Mouse (Mus musculus): ENCODE measurements around the gene Cd24a.

Gene Cd24a

DNA sequence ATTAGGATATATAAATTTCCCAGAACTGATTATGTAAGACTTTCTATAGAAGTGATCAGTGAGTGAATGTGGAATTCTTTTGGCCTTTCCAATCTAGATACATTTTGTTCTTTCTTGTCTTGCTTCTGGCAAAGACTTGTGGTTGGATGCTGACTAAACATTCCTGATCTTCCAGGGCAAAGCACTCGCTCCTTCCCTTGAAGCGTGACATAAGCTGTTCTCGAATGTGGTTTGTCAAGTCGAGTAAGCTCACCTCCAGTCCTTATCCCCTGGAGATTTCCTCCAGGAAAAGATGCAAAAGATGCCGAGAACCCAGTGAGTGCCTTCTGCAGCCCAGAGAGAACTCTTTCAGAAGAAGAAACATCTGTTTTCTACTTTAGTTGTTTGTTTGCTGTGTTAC, 51.1 kb downstream of the Cd24a start:
- DNase-seq (ENCODE audit: low spot score in 2 of 2): no peak

DNA sequence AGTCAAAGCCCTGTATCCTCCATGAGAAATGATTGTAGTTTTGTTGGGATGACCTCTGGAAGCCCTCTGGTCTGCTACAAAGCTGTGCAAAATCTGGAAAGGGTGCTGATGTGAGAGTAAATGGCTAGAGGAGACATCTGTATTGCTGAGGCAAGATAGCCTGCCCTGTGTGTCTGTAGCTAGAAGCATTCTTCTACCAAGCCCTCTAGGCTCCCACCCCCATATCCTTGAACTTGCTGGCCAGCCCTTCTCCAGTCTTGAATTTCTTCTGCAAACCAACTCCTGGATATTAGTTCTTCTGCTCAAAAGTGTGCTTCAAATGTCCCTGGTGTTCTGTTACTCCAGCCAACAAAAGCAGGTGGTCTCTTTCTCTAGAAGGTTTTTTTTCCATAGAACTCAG, 51.8 kb downstream of the Cd24a start:
- DNase-seq (ENCODE audit: low spot score in 2 of 2): no peak

DNA sequence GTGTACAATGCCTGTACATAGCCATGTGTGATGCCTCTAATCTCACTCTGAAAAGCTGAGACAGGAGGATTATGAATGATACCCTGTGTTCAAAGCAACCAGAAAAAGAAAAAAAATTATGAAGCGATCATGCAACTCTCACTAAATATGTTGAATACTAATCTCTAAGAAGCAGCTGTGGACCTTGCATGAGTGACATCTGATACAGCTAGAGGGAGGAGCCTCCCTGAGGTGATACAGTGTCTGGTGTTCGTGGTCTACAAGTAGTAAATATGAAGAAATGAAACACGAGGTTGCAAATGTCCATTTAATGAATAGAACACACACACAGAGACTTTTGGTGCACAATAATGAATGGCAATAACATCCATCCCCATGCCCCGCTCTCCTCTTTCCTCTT, 52.5 kb downstream of the Cd24a start:
- no peak for DNase-seq (ENCODE audit: low spot score in 2 of 2)

DNA sequence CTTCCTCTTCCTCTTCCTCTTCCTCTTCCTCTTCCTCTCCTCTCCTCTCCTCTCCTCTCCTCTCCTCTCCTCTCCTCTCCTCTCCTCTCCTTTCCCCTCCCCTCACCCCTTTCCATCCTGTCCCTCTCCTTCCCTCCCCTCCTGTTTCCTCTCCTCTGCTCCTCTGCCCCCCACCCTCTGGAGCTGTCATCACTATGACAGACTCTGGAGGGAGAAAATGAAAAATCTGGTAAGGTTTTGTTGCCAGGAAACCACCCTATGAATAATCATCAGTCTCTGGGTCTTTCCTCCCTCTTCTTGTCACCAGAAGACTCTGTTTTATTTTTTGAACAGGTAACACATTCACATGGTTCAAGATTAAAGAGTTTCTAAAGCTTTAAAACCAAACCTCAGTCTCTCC, 53.0 kb downstream of the Cd24a start:
- DNase-seq (ENCODE audit: low spot score in 2 of 2): no peak

DNA sequence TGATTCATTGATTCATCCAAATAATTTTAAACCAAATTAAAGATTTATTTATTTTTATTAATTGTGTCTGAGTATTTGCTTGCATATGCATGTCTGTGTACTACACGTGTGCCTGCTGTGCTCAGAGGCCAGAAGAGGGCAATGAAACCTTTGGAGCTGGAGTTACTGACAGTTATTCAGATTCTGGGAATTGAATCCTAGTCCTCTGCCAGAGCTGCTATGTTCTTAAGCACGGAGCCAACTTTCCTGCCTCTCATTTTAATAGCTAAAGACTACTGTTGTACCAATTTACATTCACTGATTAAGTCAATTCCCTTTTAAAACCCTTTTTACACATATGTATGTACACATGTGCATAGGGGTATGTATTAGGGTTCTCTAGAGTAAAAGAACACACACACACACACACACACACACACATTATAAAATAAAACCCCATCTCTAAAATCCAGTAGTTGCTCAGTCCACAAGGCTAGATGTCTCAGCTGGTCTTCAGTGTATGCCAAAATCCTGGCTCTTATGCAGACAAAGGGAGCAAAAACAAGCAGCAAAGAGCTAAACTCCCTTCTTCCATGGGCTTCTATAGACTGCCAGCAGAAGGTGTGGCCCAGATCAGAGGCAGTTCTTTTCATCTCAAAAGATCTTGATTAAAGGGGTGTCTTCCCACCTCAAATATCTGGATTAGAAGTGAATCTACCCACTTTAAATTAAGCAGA, 53.7 kb downstream of the Cd24a start:
- DNase-seq (ENCODE audit: low spot score in 2 of 2): no peak

DNA sequence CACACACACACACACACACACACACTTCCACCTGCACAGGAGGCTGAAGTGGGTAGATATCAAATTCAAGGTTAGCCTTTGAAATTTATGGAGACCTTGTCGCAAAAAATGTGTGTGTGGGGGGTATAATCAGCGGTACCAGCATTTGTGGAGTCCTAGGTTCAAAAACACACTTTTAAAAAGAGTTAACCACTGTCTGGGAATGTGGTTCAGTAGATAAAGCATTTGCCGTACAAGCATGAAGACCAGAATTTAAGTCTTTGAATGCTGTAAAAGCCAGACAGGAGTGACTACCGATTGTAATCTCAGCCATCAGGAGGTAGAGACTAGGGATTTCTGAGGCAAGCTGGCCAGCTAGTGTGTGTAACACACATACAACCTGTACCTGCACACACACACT, 55.0 kb downstream of the Cd24a start:
- no peak for DNase-seq (ENCODE audit: low spot score in 2 of 2)

All from left cerebral cortex, adult 9 months (tissue).